Mouse (Mus musculus): ENCODE measurements around the gene Gm5891. TPM values are rescaled to one million over a fixed set of nuclear protein-coding genes. Genes with fewer than 3 reads are reported as not detected.
"Not testable (repeated sequence)": the region's sequence is repeated elsewhere in the genome, so short reads cannot be mapped to it uniquely, and the experiment has no call there.

The Gm5891 gene
- not detected in 2 replicates for polyA plus RNA-seq (2016; fragmentation: Nextera tagmentation; extraction: Ambion mirVana)

- not testable (repeated sequence) for H3K27me3 ChIP-seq (ENCODE audit: insufficient read depth, poor library complexity, severe bottlenecking); H3K4me3 ChIP-seq; H3K4me1 ChIP-seq; H3K9me3 ChIP-seq; DNase-seq (ENCODE audit: low spot score); H3K27ac ChIP-seq; H3K36me3 ChIP-seq
- no CpG with 5 or more reads among the region's 1 CpGs for whole genome bisulfite sequencing
Measured at GRCm38 (mm10) chr7:21921191-21921590, at the start of gene Gm5891. TSS of gene Gm5891 (minus strand) at chr7:21921291.

Other genes with a start within 250 kb of the Gm5891 start
- gene Gm4175, start 159.8 kb downstream of the Gm5891 start, polyA plus RNA-seq (2016; fragmentation: Nextera tagmentation; extraction: Ambion mirVana) = not detected in 2 replicates
- not detected in 2 replicates for gene Gm4177, start 124.6 kb downstream of the Gm5891 start, polyA plus RNA-seq (2016; fragmentation: Nextera tagmentation; extraction: Ambion mirVana)
- not detected in 2 replicates for gene Vmn1r135, start 88.9 kb downstream of the Gm5891 start, polyA plus RNA-seq (2016; fragmentation: Nextera tagmentation; extraction: Ambion mirVana)
- not detected in 2 replicates for gene Gm5725, start 77.0 kb downstream of the Gm5891 start, polyA plus RNA-seq (2016; fragmentation: Nextera tagmentation; extraction: Ambion mirVana)
- gene Vmn1r137, start 73.3 kb upstream of the Gm5891 start, polyA plus RNA-seq (2016; fragmentation: Nextera tagmentation; extraction: Ambion mirVana) = not detected in 2 replicates
- not detected in 2 replicates for gene Vmn1r138, start 107.6 kb upstream of the Gm5891 start, polyA plus RNA-seq (2016; fragmentation: Nextera tagmentation; extraction: Ambion mirVana)
- not detected in 2 replicates for gene Gm6176, start 135.0 kb upstream of the Gm5891 start, polyA plus RNA-seq (2016; fragmentation: Nextera tagmentation; extraction: Ambion mirVana)
- gene Vmn1r139, start 147.8 kb upstream of the Gm5891 start, polyA plus RNA-seq (2016; fragmentation: Nextera tagmentation; extraction: Ambion mirVana) = not detected in 2 replicates
- gene Gm16451, start 197.0 kb upstream of the Gm5891 start, polyA plus RNA-seq (2016; fragmentation: Nextera tagmentation; extraction: Ambion mirVana) = not detected in 2 replicates
- gene Gm10666, start 213.4 kb upstream of the Gm5891 start, polyA plus RNA-seq (2016; fragmentation: Nextera tagmentation; extraction: Ambion mirVana) = not detected in 2 replicates
- gene Vmn1r142, start 242.7 kb upstream of the Gm5891 start, polyA plus RNA-seq (2016; fragmentation: Nextera tagmentation; extraction: Ambion mirVana) = not detected in 2 replicates

All from heart, embryonic 10.5 days (tissue).